Mouse (Mus musculus) testis, postnatal 14 days (tissue): ENCODE results near the gene Syt14.

ENCODE experiments used
- DNase-seq: peaks from one replicate; pipeline ENCODE4 v3.0.0; 2021; ENCODE audit warnings: low spot score

Gene Syt14

GRCm38 (mm10) chr1:193035371-193036238 is at the start of gene Syt14:
TSS of gene Syt14 (minus strand) at chr1:193035775.
- DNase-seq: peak; percentile 92

DNA sequence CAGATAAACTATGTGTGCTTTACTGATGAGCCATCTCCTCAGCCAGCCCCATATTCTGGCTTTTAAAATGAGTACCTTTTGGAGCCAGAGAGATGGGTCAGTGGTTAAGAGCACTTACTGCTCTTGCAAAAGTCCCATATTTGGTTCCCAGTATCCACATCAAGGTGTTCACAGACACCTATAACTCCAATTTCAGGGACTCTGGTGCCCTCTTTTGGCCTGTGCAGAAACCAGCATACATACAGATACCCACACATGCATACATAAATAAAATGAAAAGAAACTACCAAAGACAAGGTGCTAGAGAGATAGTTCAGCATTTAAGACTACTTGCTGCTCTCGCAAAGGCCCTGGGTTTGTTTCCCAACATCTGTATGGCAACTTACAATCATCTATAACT is 48.4 kb upstream of the Syt14 start:
- no peak for DNase-seq

DNA sequence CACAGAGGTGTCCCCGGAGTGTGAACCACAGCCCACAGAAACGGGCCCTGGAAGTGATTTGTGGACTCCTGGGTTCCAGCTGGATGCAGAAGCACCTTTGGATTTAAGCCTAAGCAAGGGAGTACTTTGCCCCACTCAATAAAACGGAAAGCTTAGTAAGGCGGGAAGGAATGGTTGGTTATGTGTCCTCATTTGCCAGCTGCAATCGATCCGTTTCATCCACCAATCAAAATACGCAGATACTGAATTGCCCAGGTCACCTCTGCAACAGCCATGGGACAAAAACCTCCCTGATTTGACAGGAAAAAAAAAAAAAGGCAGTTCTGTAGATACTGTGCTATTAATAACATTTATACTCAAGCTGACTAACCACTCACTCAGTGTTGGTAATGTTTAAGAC is 47.5 kb upstream of the Syt14 start:
- no peak for DNase-seq

DNA sequence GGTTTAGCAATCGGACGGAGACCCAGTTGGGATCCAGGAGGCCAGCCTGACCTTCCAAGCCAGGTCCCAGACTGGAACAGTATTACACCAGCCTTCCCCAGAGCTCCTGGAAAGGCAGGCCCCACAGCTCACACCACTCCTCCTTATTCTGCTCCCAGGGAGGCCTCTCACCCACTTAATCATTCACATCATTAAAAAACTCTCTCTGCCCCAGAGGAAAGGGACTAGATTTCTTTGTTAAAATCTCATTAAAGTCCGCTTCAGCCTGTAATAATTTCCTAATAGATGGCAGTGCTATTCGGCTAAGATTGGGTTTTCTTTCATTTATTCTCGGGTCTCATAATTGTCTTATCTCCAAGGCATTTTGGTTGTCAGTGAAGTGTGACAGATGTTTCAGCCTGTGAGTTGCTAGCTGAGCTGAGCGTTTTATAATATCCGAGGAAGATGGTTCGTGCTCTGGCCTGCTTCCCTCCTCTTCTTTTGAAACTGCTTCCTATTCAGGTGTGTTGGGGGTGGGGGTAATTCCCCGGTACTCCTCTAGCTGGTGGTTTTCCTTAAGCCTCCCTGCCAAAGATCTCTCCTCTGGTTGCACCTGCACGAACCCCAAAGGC is 46.8 kb upstream of the Syt14 start:
- DNase-seq: no peak

GRCm38 (mm10) chr1:193062618-193063017 is 27.0 kb upstream of the Syt14 start:
- no peak for DNase-seq

GRCm38 (mm10) chr1:193060167-193060566 is 24.6 kb upstream of the Syt14 start:
- no peak for DNase-seq

GRCm38 (mm10) chr1:193059596-193059995 is 24.0 kb upstream of the Syt14 start:
- no peak for DNase-seq

DNA sequence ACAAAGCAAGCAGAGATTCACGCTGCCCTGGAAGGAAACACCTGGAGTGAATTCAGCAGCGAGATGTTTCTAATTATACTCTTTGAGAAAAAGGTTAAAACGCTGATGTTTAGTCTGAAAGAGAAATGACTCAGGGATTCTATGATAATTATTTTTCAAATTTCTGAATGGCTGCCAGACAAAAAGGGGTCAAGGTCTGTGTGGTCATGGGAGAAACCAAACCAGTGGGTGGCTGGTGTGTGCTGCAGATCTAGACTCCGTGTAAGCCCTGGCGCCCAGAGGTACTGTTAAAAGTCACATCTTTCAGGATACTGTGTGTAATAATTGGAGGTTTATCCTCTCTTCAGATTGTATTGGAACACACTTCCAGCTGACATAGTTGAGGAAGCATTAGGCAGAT is 18.8 kb upstream of the Syt14 start:
- DNase-seq: no peak

DNA sequence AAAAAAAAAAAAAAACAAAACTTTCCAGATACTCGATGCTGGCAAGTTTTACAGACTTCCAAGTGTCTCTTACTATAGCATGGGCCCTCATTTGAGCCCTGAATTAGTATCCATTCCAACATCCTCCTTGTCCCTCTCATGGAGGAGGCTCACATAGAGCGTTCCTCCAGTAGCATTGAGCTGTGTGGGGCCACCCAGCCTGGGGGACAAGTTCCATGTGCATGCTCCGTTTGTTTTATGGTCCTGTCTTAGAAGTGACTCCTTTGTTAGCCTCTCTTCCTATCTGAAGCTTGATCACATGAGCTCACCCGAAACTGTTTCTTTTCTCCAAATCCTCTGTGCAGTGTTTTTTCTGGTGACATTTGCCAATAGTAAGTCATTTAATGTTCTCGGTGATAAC is 17.5 kb upstream of the Syt14 start:
- DNase-seq: no peak

DNA sequence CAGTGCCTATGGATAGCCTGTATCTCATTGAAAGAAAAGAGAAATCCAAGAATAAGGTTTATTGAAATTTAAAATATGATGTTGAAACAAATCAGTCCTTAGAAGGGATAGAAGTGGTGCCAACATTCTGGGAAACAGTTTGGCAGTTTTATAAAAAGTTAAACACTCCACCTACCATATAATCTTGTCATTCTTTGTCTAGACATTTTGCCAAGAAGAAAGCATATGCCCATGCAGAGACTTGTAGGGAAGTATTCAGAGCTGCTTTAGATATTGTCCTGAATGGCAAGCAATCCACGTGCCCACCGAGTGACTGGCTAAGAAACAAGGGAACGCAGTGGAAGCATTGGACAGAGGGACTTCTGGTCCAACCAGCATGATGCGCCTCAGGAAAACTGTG is 12.0 kb upstream of the Syt14 start:
- DNase-seq: no peak

GRCm38 (mm10) chr1:193042760-193043295 is 7.3 kb upstream of the Syt14 start:
- DNase-seq: no peak

- DNase-seq: peak; percentile 48
These were observed 614 bp downstream of the Syt14 start for GRCm38 (mm10) chr1:193034951-193035370.

DNA sequence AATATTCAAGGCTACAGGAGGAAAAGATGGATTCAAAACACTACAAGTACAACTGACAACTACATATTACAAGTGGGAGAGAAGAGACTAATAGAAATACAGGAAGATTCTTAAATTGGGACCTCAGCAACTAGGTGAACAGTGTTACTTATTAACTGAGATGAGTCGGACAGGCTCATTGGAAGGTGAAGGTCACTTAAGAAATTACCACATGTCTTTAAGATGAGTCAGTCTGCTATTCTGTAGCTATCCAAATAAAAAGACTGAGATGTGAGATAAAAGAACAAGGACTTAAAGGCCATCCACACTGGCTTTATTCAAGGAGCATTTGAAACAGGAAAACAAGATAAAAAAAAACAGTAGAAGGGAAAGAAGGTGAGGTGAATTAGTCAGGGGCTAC is 11.3 kb downstream of the Syt14 start:
- DNase-seq: no peak

- DNase-seq: no peak
These were observed 23.2 kb downstream of the Syt14 start for GRCm38 (mm10) chr1:193012351-193012750.

GRCm38 (mm10) chr1:193011000-193011769 is 24.4 kb downstream of the Syt14 start:
- DNase-seq: no peak

DNA sequence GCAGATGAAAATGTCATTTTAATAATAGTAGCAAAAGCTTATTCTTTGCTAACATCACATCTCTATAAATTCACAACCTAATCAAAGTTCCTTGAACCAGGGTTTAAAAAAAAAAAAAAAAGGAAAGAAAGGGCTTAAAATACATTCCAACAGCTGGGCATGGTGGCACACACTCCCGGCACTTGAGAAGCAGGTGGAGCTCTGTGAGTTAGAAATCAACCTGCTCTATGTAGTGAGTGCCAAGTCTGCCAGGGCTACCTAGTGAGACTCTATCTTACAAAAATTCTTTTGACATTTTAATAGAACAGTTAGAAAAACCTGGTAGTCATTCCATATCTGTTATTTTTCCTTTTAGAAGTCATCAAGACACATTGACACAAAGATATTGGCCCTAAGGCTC is 31.0 kb downstream of the Syt14 start:
- no peak for DNase-seq

- DNase-seq: no peak
These were observed 31.6 kb downstream of the Syt14 start for GRCm38 (mm10) chr1:193003953-193004352.

GRCm38 (mm10) chr1:193002307-193002706 is 33.3 kb downstream of the Syt14 start:
- no peak for DNase-seq

DNA sequence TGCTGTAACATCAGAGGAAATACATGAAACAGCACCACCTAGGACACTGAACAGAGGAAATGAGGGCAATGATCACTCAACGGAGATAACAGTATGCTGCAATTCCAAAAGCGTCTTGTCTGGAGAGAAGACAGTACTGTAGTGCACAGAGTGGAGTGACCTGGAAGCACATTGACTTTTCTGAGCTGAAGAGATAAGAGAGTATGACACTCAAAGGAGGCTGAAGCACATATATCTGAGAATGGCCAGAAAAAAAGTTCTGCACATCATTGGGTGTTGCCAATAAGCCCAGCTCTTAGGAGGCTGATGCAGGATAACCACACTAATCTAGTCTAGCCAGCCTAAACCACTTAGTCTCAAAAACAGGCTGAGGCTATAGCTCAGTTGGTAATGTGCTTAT is 34.0 kb downstream of the Syt14 start:
- DNase-seq: peak; percentile 1

- DNase-seq: no peak
These were observed 34.7 kb downstream of the Syt14 start for GRCm38 (mm10) chr1:193000908-193001307.

DNA sequence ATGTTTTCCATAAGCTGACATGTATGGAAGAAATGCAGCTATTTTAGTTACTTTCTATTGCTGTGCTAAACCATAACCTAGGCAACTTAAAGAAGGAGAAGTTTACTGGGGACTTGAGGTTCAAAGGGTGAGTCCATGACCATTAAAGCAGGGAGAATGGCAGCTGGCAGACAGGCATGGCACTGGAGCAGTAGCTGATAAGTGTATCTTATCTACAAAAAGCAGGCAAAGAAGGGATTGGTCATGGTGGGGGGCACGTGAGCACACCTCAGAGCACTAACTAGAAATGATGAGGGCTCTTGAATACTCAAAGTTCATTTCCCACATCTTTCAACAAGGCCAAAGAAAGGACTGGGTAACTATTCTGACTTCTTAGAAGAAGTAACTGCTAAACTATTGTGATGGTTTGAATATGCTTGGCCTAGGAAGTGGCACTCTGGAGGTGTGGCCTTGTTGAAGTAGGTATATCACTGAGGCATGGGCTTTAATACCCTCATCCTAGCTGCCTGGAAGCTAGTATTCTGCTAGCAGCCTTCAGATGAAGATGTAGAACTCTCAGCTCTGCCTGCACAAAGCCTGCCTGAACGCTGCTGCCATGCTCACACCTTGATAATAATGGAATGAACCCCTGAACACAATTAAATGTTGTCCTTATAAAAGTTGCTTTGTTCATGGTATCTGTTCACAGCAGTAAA is 41.2 kb downstream of the Syt14 start:
- DNase-seq: no peak

- no peak for DNase-seq
These were observed 42.1 kb downstream of the Syt14 start for GRCm38 (mm10) chr1:192993491-192993890.
